Mouse (Mus musculus) adrenal gland, adult 8-10 months (tissue): Measurements from ENCODE around the gene Sepsecs. TPM values are rescaled to one million over a fixed set of nuclear protein-coding genes. Genes with fewer than 3 reads are reported as not detected.

Experiments used
- DNase-seq: peaks from one replicate; pipeline ENCODE4 v3.0.0; 2022
- total RNA-seq, 4 experiments: library from RNA; stranded (reverse); gene quantifications; 2 replicates each; pipeline ENCODE4 v1.2.4; 2022

Gene Sepsecs
- total RNA-seq, 4 experiments from 2014 or later = 17.6 to 22.4 (median 18.1) TPM

DNA sequence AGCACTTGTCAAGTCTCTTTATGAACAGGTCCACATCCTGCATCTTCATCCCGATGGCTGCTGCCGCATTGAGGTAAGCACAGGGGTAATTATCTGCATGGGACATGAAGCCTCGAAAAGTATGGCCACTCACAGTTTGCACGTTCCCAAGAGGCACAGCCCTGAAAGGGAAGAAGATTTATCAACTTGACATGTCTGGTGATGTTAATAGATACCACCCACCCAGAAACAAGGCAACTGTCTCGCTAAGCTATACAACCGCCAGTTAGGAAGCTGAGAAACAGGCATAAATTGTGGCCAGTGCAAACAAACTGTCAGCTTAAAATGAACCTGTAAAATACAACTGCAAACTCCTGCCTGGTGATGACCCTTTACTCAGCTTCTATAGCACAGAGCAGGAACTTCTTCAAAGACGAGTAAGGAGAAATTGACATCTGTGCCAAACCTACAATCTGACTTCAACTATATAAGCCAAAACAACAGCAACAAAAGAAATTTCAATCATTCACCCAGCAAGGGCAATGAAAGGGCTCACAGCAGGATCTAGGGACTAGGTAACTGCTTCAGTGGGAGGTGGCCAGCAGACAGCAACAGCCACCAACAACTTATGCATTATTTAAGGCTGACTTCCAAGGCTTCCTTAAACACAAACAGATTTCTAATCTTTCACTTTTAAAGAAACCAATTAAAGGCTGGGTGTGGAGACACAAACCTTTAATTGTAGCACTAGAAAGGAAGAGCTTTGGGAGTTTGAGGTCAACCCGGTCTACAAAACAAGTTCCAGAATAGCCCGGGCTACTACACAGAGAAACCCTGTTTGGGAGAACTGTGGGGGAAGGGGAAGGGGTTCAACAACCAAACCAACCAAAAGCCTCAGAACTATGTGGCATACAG is 25.3 kb downstream of the Sepsecs start:
- no peak for DNase-seq

DNA sequence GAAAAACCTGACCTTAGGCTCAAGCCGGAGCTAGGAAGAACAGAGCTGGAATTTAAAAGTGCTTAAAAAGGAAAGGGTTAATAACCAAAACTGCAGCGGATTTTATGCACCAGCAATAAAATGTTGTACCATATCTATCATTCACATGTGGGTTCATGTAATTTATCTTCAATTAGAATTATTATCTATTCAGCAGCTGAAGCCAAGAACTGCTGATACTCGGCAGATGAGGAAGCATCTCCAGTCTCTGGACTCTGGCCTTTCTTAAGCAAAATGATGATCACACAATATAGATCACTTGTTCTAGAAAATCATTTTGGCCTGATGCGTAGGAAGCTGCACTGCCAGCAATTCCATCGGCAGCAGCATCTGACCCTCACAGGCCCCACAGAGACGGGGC is 27.8 kb downstream of the Sepsecs start:
- no peak for DNase-seq

DNA sequence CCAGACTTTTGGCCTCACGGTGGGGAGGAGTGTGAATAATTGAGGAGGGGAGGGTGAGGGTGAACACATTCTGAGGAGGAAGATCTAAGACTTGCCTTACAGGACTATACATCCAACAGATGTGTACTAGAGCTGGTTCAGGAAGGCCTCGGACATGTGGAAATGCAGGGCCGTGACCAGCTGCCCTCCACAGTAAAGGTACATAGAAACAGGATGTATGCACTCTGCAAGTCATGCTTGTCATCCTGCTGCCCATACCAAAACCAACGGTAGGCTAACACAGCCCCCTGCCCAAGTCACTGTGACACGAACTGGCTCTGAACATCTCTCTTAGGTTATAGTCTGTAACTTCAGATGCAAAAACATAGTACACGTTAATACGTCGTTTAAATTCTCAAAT is 30.6 kb downstream of the Sepsecs start:
- DNase-seq = no peak

DNA sequence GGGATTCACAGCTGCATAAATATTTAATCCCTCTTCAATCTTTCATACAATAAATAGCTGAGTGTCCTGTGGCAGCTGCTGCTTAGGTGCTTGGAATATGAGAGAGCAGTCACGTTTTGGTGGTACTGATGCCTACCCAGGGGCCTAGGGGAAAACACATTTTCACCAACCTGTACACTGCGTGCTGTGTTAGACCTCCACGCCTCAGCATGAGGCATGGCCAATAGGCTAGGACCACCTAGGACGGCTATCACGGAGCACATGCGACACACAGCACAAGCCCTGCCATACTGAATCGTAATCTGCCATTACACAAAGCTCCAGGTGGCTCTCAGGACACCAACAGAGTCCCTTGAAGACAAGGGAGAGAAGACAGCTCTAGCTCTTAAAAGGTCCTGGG is 31.5 kb downstream of the Sepsecs start:
- no peak for DNase-seq

DNA sequence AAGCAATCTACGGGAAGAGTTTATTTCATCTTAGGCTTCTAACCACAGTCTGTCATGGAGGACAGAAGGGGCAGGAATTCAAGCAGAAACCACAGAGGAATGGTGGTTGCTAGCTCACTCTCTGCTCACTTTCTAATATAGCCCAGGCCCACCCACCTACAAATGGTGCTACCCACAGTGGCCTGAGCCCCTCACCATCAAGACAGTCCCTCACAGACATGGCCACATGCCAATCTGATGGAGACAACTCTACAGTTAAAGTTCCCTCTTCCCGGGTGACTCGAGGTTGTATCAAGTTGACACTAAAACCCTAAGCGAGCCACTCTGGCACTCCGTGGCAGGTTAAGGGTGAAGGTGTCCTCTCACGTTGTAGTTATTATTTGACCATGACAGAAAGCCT is 32.6 kb downstream of the Sepsecs start:
- DNase-seq = no peak

DNA sequence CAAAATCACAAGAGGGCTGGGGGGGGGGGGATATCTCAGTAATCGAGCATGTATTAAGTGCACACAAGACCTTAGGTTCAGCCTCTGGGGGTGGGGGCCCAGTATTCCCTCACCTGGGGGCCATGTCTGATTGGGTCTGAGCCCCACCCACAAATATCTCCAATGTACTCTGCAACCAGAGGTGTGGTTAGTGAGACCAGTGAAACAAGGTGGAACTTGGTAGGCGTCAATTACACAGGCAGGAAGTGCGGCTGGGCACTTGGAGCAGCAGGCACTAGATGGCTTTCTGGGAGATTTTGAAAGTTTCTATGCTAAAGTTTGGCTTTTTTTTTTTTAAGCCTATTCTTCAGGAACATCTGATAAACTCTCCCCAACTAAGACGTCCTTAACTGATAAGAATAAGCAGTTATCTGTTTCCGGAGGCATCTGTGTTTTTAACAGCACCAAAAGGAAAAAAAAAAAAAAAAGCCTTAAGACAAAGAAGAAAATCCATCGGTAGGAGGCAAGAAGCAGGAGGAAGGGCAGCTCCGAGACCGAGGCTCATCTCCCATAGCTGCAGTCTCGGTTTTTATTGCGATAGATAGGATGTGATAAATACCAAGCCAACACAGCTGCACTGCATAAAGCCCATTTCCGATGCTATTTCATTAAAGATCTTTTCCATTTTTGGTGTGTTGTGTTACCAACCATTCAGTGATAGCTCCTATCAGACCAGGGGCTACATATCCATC is 33.3 kb downstream of the Sepsecs start:
- no peak for DNase-seq

DNA sequence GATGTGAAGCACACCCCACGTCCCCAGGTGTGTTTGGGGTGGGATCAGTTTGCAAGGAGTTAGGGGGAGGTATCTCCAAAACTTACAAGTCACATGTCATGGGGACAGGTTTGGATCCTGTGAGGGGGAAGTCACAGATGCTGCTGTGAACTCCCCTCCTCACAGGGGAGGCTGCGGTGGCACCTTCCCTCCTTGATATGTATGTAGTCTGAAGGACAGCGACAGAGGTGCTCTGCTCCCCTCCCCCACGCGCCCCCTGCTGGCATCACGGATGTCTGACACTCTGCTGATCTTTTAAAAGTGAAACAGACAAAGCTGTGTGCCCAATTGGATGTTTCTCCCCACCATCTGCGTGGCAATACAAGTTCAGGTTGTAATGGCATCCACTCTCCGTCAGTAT is 35.5 kb downstream of the Sepsecs start:
- DNase-seq = no peak

DNA sequence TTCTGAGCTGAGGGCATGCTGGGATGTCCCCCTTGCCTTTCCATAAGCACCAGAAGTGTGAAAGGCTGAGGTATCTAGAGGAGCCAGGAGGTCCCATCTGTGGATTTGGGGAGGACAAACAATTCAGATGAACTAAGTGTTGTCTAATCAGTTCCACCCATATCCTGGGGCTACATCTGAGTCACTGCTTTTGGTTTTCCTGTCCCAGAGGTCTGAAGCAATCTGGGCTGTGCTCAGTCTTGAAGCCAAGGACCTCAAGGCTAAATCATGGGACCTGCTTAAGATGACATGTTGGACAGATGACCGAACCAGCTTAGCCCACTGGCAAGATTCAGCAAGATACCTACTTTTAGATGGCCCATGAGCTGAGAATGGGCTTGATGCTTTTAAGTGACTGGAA is 39.0 kb downstream of the Sepsecs start:
- DNase-seq = no peak

DNA sequence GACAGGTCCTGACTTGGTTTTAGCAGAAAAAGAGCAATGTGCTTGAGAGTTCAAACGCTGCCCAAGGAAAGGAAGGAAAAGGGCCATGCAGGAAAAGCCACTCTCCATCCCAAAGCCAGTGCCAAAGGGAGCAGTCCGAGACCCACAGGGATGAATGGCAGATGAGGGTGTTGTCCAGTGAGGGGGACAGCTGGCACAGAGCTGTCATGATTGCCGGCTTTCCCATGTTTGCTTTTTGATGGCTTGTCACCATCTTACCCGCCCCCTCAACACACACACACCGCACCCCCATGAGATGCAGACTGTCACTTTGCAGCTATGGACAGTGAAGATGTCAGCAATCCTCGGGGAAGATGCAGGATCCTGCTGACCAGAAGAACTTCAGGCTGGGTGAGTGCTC is 40.3 kb downstream of the Sepsecs start:
- no peak for DNase-seq

DNA sequence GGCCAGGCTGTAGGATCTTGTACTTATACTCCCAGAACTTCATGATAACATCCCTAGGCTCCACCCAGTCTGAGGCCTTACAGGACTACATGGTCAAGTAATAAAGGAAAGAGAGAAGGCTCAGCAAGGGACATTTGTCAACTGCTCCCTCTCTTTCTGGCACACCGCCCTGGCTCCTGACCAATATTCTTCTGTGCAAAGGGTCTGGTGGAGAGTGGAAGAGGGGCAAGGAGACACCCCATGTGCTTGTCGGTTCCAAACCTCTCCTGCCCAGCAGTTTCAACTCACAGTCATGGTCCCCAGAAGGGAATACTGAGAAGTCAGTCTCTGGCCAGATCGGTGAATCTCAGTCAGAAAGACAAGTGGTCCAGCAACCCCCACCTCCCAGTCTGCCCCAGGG is 40.7 kb downstream of the Sepsecs start:
- no peak for DNase-seq

DNA sequence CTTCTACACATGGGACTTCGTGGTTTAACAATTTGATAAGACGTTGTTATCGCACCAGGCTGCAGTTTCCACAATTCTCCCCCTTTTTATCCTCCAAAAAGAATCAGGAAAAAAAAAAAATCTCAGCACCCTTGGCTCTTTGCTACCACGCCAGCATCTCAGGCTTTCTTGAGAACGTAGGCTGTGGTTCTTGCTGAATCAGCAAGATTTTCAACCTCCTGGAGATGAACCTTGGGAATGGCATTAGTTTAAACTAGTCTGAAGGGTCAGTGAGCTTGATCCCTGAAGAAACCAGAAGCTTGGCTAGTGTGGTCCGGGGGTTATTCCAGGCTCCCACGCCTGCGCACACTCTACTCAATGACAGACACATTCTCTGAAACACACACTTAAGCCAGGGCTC is 41.8 kb downstream of the Sepsecs start:
- no peak for DNase-seq

DNA sequence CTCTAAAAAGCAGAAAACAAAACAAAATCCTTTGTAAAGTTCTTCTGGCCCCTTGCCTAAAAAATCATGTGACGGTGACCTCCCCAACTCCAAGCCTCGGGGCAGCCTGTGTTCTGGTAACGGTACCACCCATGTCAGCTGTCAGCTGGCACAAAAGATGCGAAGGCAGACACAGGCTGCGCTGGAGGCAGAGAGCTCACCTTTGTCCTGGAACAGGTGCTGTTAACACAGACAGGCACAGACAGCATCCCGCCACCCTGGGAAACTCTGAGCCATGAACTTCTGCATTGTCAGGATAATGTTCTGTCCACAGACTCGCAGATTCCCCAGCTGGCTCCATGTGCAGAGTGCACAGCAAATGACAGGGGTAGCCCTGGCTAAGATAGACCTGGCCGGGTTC is 43.4 kb downstream of the Sepsecs start:
- no peak for DNase-seq

DNA sequence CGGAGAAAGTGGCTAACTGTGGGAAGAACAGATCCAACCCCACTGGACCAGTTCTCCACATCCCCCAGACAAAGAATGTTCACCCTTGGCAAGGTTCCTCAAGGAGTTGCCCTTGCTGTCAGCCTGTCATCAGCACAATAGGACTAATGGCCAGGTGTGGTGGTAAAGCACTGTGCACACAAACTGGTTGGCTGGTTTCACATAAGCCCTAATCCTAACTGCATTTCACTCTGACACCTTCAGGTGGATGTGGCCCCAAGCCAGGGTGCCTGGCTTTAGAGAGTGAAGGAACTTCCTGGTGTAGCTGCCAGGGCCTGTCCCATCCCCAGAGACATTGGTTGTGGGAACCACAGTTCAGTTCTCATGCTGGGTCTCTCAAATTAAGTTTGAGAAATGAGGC is 44.6 kb downstream of the Sepsecs start:
- DNase-seq = no peak

DNA sequence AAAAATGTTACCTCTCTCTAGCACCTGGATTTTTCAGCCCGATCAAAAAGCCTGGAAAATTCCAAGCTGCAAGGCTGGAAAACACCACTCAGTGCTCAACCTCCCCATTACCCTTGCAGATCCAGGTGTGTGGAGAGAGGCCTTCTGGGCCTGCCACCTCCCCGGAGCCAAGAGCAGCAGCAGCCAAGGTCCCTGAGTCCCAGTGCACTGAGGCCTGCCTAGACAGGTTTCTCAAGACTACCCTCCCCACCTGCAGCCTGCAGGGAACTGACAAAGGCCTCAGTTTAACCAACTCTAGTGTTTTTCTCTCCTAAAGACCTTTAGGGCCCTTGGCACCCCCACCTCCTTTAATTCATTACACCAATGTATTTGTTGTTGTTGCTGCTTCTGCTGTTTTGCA is 46.4 kb downstream of the Sepsecs start:
- DNase-seq = no peak

DNA sequence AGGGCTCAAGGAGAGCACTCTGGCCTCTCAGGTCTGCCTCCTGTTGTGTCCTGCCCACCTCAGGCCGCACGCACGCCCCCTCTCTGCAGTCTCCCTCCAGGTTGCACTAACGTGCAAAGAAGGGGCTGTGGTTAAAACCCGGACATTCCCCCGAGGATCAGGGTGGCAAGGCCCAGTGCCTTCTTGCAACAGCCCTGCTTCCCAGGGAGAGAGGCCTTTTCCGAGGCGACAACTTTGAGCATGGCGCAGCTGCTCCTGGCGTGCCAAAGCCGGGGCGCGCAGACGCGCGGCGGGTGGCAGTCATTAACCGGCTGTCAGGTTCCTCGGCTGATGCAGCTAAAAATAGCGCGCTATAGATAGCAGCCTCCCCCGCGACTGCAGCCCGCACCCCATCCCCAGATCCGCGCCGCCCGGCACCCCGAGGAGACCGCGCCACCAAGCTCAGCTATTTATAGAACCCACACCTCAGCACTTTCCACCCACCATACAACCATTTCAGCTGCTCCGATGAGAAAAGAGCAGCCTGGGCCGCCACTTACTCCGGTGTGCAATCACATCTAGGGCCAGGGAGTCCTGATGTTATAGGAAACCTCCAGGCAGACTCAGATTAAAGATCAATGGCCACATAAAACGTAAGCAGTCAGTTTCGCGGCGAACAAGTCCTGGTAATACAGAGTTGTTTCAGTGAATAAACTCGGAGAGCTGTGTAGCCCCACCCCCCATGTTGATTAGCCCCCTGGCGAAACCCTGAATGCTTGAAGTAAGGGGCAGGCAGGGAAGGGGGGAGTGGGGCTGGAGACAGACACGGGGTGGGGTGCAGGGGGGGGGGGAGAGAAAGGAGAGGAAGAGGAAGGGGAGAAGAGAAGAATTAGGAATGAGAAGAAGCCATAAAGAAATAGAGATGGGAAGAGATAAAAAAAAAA is 50.9 kb downstream of the Sepsecs start:
- no peak for DNase-seq

DNA sequence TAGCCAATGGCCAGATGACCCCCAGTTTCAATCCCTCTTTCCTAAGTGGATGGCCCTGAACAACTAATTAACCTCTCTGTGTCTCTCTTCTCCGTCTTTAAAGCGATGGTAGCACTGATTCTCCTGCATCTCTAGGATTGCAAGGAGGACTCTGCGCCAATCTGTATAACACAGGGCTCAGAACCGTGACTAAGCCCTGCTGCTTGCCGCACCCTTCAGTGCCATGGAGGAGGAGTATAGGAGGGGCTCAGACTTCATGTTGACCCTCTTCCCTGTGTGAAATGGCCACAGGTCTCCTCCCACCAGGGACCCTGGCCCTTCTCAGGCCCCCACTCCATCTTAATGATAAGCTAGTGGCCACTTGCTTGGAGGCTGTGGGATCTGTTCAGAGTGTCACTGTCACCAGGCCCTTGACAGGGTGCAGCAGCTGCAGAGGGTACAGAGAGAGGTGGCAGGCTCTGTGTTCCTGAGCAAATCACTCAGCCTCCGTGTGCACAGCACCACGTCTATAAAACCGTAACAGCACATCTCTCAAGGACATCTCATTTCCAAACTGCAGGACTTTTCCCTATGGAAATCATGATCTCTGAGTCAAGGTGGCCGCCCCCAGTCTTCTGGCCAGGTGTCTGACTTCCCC is 51.7 kb downstream of the Sepsecs start:
- no peak for DNase-seq

DNA sequence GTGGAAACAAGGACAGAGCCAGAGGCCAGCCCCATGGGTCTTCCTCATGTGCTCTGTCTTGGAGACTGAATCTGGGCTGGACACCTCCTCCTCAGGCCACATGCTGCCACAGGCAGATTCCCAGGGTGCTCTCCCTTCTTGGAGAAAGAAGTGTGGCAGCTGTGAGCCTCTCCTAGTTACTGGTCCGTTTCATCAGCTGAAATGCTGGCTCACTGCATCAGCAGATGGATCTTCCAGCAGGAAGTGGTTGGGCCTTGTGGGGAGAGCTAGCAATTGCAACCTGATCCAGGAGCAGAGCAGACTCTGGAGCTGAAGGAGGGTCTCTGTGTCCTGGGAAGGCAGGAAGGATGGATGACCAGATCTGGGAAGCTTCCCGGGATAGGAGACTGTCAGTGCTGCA is 53.0 kb downstream of the Sepsecs start:
- no peak for DNase-seq

DNA sequence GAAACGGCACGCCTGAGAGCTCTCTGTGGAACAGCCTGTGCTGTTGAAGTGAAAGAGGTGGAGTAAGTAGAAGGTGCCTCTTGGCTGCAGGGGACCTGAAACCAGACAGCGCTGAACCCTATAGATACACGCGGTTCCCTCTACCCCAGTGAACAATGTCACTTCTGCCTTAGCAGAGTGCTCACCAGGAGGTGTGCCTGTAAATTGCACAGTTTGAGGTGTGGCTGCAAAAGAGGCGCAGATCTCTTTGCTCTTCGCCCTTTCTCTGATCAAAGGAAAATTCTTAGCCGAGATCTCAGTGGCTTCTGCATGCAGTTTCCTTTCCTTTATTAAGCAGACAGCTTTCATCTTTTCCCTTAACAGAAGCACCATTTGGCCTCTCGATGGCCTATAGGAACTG is 54.1 kb downstream of the Sepsecs start:
- DNase-seq = no peak

DNA sequence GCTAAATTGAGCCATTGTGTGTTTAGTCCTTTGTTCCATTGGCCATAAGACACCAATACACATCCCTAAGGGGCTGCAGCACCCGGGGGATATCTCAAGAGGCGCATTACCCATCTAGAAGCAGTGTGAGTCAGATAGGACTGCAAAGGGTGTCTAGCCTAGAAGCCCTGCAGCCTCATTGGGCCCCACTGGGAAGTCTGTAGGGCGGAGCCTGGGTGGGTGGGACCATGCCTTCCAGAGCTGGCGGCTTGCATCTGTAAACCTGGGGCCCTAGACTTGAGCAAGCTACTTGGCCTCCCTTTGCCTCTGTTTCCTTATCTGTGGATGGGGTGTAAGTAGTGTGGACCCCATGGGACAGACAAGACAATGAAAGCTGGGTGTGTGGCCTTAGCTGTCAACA is 54.8 kb downstream of the Sepsecs start:
- DNase-seq = no peak

DNA sequence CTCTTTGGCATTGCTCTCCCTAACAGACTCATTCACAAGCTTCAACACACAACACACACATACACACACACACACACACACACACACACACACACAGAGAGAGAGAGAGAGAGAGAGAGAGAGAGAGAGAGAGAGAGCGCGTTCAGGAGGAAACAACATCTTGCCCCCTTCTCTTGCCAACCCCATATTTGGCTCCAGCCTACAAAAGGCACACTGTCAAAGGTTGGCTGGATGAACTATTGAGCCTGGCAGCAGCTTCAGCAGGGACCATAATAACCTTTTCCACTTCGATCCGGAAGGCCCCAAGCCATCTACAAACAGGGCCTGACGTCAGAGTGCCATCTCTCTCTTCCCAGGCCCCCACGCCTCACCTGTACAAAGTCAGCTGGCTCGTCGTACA is 56.7 kb downstream of the Sepsecs start:
- no peak for DNase-seq

DNA sequence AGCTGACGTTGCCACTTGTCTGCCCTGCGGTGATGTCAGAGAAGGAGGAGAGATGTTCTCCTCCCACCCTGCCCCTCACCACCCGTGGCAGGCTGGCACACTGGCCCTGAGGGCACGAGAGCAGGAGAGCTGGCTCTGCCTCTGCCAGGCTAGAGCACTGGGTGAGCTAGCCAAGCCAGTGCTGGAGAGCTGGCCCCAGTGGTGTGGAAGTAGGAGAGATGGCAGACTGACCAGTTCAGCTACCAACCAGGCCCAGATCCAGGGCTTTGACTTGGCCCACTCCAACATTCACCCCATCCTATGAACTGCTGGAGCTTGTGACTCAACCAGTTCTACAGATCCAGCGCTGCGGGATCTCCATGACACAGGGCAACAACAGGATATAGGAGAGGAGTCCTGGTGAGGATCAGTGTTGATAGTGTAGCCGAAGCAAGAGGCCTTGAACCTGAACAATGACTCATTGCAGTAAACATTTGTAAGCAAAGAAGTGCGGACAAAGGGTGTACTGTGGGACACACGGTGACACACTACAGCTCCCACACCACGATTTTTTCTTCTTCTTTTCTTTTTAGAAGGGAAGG is 58.1 kb downstream of the Sepsecs start:
- DNase-seq = no peak

DNA sequence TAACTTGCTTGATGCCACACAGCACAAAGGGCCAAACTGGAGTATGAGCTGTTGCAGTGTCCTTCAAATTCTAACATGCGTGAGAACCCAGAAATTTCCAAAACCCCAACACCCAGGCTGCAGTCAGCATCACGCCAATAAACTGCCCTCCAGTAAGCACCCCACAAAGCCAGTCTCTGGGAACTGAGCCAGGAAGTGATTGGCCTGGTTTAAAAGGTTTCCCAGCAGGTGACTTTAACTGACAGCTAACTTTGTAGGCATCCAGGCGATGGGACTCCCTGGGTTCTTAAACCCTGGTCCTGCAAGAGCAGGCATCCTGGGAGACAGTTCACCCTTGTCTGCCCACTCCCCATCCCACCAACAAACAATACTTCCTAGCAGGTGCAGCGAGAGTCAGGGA is 59.2 kb downstream of the Sepsecs start:
- no peak for DNase-seq
